Mouse (Mus musculus): ENCODE data around the gene Gpat2.

Gpat2 gene

GRCm38 (mm10) chr2:127444055-127444789, 19.2 kb downstream of the Gpat2 start, which contains the start of gene Fahd2a:
Gene Fahd2a, minus strand, starts transcription at chr2:127444565.
- DNase-seq (ENCODE audit: low spot score) = peak; percentile 91

GRCm38 (mm10) chr2:127446847-127447246, 21.8 kb downstream of the Gpat2 start:
- DNase-seq (ENCODE audit: low spot score) = no peak

- DNase-seq (ENCODE audit: low spot score) = peak; percentile 68
Measured at GRCm38 (mm10) chr2:127449691-127450090, 24.7 kb downstream of the Gpat2 start.

GRCm38 (mm10) chr2:127451748-127452147, 26.7 kb downstream of the Gpat2 start:
- DNase-seq (ENCODE audit: low spot score) = no peak

GRCm38 (mm10) chr2:127453141-127453540, 28.1 kb downstream of the Gpat2 start:
- no peak for DNase-seq (ENCODE audit: low spot score)

GRCm38 (mm10) chr2:127453764-127454163, 28.8 kb downstream of the Gpat2 start:
- DNase-seq (ENCODE audit: low spot score) = peak; percentile 83

GRCm38 (mm10) chr2:127459341-127459740, 34.3 kb downstream of the Gpat2 start:
- DNase-seq (ENCODE audit: low spot score) = no peak

- no peak for DNase-seq (ENCODE audit: low spot score)
Measured at GRCm38 (mm10) chr2:127461351-127461750, 36.4 kb downstream of the Gpat2 start.

- DNase-seq (ENCODE audit: low spot score) = peak; percentile 75
Measured at GRCm38 (mm10) chr2:127462314-127462713, 37.3 kb downstream of the Gpat2 start.

GRCm38 (mm10) chr2:127470183-127470582, 45.2 kb downstream of the Gpat2 start:
- no peak for DNase-seq (ENCODE audit: low spot score)

GRCm38 (mm10) chr2:127470661-127471060, 45.7 kb downstream of the Gpat2 start:
- DNase-seq (ENCODE audit: low spot score) = no peak

GRCm38 (mm10) chr2:127471281-127471680, 46.3 kb downstream of the Gpat2 start:
- DNase-seq (ENCODE audit: low spot score) = no peak

GRCm38 (mm10) chr2:127472279-127472678, 47.3 kb downstream of the Gpat2 start:
- no peak for DNase-seq (ENCODE audit: low spot score)

- DNase-seq (ENCODE audit: low spot score) = no peak
Measured at GRCm38 (mm10) chr2:127479210-127479609, 54.2 kb downstream of the Gpat2 start.

- peak; percentile 62 for DNase-seq (ENCODE audit: low spot score)
Measured at GRCm38 (mm10) chr2:127479763-127480162, 54.8 kb downstream of the Gpat2 start.

- DNase-seq (ENCODE audit: low spot score) = peak; percentile 57
Measured at GRCm38 (mm10) chr2:127481841-127482532, 57.0 kb downstream of the Gpat2 start.

- peak; percentile 90 for DNase-seq (ENCODE audit: low spot score)
Measured at GRCm38 (mm10) chr2:127482533-127482911, 57.5 kb downstream of the Gpat2 start.

- DNase-seq (ENCODE audit: low spot score) = peak; percentile 59
Measured at GRCm38 (mm10) chr2:127483001-127483400, 58.0 kb downstream of the Gpat2 start.

GRCm38 (mm10) chr2:127484476-127485170, 59.6 kb downstream of the Gpat2 start:
- DNase-seq (ENCODE audit: low spot score) = peak; percentile 86
